Mouse (Mus musculus) thymus, adult 2 months (tissue): ENCODE data around the gene Gal3st3. TPM values are rescaled to one million over a fixed set of nuclear protein-coding genes. Genes with fewer than 3 reads are reported as not detected.

Experiments used
- DNase-seq: peaks from one replicate; pipeline ENCODE4 v3.0.0; 2021
- H3K27ac ChIP-seq: fragments of 200-500 bp; 2 replicates; pipeline ENCODE4 v1.5.1; 2012; ENCODE audit warnings: low read length, control low read depth; ENCODE audit not compliant: control insufficient read depth, insufficient read depth
- H3K27me3 ChIP-seq: fragments of 200-500 bp; 2 replicates; pipeline ENCODE4 v1.6.1; 2012; ENCODE audit warnings: mild to moderate bottlenecking, low read length, moderate library complexity, mixed read lengths; ENCODE audit not compliant: control insufficient read depth, insufficient read depth
- H3K36me3 ChIP-seq: fragments of 200-500 bp; 2 replicates; pipeline ENCODE4 v1.6.1; 2012; ENCODE audit warnings: mild to moderate bottlenecking, low read length, moderate library complexity; ENCODE audit not compliant: control insufficient read depth, insufficient read depth
- H3K4me1 ChIP-seq: fragments of 200-500 bp; replicated peaks from 2 replicates; pipeline ENCODE4 v1.6.1; 2012; ENCODE audit warnings: low read length; ENCODE audit not compliant: control insufficient read depth, insufficient read depth
- H3K4me3 ChIP-seq: fragments of 200-500 bp; 2 replicates; pipeline ENCODE4 v1.5.1; 2012; ENCODE audit warnings: mild to moderate bottlenecking, low read length, control low read depth, moderate library complexity; ENCODE audit not compliant: control insufficient read depth, insufficient read depth
- CTCF ChIP-seq: fragments of 200-500 bp; IDR thresholded peaks from 2 replicates; pipeline ENCODE4 v1.5.1; 2012; ENCODE audit warnings: mild to moderate bottlenecking, control low read depth, low read length, moderate library complexity, borderline replicate concordance; ENCODE audit not compliant: control insufficient read depth, poor library complexity, insufficient read depth; ENCODE audit errors: extremely low read depth
- POLR2A ChIP-seq: fragments of 200-500 bp; IDR thresholded peaks from 2 replicates; pipeline ENCODE4 v1.6.1; 2012; ENCODE audit warnings: mild to moderate bottlenecking, low read length, control low read depth, moderate library complexity; ENCODE audit not compliant: control insufficient read depth, poor library complexity, insufficient read depth; ENCODE audit errors: extremely low read depth
- WGBS: fragments of 180-500 bp; shearing (Covaris S2); methylation state at CpG from one replicate; pipeline ENCODE4 v1.1.7; 2018; 5-methylcytosine and 5-hydroxymethylcytosine counted together
- polyA plus RNA-seq: library from polyadenylated mRNA; depleted of rRNA; stranded (reverse); fragments of >200 nt; gene quantifications from 2 replicates; pipeline ENCODE4 v1.2.3, GENCODE M21; 2012

The Gal3st3 gene
- polyA plus RNA-seq, 1 experiment, result 6.3 TPM

DNA sequence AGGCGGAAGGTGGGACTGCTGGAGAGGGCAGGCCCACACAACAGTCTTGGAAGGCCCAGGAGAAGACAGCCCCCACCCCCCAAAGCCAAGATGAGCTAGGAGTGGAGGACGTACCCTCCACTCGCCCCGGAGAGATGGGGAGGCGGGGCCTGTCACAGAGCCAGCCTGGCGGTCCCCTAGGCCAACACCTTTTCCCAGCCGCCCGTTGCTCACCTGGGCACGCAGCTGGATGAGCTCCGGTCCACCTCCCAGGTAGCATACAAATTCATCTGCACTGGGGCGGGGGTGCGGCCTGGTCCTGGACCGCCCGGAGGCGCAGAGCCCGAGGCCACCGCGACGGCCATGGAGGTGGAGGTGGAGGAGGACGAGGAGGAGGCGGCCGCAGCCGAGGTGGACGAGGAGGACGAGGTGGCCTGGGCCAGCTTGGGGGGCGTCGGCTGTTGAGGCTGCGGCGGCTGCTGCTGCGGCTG is 25.8 kb upstream of the Gal3st3 start:
- peaks cover 17% of the 10 kb centered on the region for H3K36me3 ChIP-seq
- TF ChIP-seq CTCF (no peak), POLR2A (no peak)
- no peak overlapping the region for H3K27ac ChIP-seq
- peak; percentile 48 for DNase-seq
- peak overlapping the region; percentile 73 for H3K4me3 ChIP-seq
- no peaks in the 10 kb centered on the region for H3K27me3 ChIP-seq
- WGBS, result 1% methylated on average over 30 of the region's 30 CpGs
- H3K4me1 ChIP-seq, result peaks cover 18% of the 10 kb centered on the region

DNA sequence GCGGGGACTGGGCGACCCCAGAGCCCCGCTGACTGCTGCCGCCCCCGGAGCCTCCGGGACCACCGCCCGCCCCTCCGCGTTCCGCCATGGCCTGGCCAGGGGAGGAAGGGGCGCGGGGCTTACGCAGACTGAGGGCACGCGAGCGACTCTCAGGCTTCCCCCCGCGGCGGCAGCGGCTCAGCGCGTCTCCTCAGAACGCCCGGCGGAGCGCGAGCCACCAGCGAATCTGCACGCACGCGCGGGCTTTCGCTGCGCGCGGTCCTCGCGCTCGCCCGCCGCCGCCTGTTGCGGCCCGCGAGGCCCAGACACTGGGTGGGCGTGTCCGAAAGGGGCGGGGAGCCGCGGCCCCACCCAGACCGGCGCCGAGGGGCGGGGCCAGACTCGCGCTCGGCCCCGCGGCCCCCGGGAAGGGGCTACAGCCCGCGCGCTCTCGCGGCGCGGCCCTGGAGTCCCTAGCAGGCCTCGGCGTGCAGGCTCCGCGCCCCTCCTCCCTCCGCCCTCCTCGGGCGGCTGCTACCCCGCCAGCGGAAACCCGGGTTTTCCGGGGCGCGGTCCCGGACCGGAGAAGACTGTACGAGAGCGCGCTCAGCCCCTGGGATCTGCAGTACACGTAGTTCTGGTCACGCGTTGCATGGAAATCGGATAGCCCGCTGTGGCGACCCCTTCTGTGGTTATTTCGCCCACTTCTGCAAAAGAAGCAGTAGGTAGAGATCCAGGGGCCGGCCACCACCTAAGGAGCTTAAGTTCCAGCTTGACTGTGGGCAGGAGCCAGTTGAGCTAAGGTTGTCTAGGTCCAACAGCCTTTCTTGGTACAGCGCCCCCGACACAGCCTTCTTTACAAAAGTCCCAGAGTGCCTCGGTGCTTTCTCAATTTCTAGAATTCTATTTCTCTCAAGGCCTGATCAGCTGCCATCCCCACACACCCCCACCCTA is 25.1 kb upstream of the Gal3st3 start, which contains the start of gene Pacs1:
Pacs1 (minus strand) TSS at position 319 of the 933 bp plus-strand sequence.
- 1% methylated on average over 94 of the region's 97 CpGs for WGBS
- H3K27me3 ChIP-seq, result no peaks in the 10 kb centered on the region
- H3K36me3 ChIP-seq, result peaks cover 21% of the 10 kb centered on the region
- peaks cover 18% of the 10 kb centered on the region for H3K4me1 ChIP-seq
- peak; percentile 96 for DNase-seq
- H3K27ac ChIP-seq, result peak within 1 kb of the TSS; percentile 95
- H3K4me3 ChIP-seq, result peak within 1 kb of the TSS; percentile 73
- peak; percentile 59 for TF ChIP-seq POLR2A
- TF ChIP-seq CTCF, result peak; percentile 57; the same call in 1 of the 2 replicates

DNA sequence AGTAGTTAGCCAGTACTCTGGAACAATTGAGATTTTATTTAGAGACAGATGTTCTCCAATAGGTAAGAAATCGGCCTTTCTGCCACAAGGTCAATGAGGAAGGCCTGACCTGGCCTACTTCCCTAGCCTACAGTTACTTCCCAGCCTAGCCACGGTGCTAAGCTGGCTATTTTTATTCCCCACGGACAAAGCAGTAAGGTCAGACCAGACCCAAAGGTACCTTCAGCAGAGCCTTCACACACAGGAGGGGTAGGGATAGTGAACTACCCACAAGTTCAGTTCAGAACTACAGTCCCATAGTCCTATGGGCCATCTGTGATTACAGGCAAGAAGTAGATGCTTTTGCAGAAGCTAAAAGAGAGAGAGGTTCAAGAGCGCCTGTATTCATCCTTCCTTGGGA is 24.2 kb upstream of the Gal3st3 start:
- 57% methylated on average over 4 of the region's 4 CpGs for WGBS
- H3K4me3 ChIP-seq, result no peak overlapping the region
- H3K27ac ChIP-seq, result peak overlapping the region; percentile 95
- peaks cover 30% of the 10 kb centered on the region for H3K36me3 ChIP-seq
- H3K27me3 ChIP-seq, result no peaks in the 10 kb centered on the region
- TF ChIP-seq CTCF (no peak), POLR2A (no peak)
- DNase-seq, result no peak
- H3K4me1 ChIP-seq, result peaks cover 18% of the 10 kb centered on the region

DNA sequence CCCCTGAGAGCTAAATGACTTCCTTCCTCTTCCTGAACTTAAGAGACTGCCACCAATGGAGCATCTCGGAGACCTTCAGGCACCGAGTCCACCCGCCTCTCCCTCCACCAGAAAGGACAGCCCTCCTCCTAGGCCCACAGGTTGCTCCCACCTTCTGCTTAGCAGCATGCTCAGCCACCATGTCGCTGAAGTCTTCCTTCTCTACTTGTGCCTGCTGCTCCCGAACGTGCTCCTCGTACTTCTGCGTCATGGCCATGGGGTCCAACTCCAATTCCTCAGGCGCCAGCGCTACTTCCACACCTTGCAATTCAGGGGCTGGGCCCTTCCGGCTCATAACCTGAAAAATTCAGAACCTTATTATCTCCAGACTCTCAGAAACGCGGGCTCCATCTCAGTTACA is 23.5 kb upstream of the Gal3st3 start:
- 84% methylated on average over 13 of the region's 13 CpGs for WGBS
- peaks cover 37% of the 10 kb centered on the region for H3K36me3 ChIP-seq
- no peak for TF ChIP-seq POLR2A
- TF ChIP-seq CTCF, result no peak
- H3K27ac ChIP-seq, result peak overlapping the region; percentile 68
- peaks cover 18% of the 10 kb centered on the region for H3K4me1 ChIP-seq
- H3K27me3 ChIP-seq, result no peaks in the 10 kb centered on the region
- DNase-seq, result no peak
- no peak overlapping the region for H3K4me3 ChIP-seq

DNA sequence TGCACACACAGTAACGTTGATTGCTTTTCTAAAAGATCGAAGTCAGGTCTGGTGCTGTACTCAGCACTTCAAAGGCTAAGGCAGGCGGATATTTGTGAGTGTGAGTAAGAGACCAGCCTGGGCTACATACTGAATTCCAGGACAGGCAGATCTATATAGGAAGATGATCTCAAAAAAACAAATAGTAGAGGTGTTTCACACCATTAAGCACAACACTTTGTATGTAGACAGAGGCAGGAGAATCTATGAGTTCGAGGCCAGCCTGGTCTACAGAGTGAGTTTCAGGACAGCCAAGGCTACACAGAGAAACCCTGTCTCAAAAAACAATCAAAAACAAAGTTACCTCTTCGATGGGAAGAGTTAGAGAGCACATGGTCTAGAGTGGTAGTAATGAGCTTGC is 22.4 kb upstream of the Gal3st3 start:
- no peak for TF ChIP-seq POLR2A
- no peak for TF ChIP-seq CTCF
- peaks cover 18% of the 10 kb centered on the region for H3K4me1 ChIP-seq
- no peak overlapping the region for H3K27ac ChIP-seq
- H3K36me3 ChIP-seq, result peaks cover 43% of the 10 kb centered on the region
- DNase-seq, result no peak
- H3K4me3 ChIP-seq, result no peak overlapping the region
- no peaks in the 10 kb centered on the region for H3K27me3 ChIP-seq
- WGBS, result 94% methylated on average over 5 of the region's 5 CpGs

DNA sequence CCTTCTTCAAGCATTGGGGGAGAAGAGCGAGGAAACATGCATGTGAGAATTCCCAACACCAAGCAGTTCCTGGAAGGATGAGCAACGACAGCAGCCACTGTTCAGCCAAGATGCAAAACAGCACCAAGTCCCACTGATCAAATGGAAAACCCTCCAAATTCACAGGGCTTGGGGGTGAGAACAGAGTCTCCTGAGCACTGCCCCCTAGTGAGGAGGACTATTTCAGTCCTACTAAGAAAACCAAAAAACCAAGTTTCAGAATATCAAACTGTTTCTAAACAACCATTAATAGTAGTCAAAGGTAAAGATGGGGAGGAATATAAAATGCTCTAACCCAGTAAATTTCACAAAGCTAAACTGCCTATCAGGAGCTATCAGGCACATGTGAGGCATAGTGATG is 21.6 kb upstream of the Gal3st3 start:
- TF ChIP-seq POLR2A (no peak), CTCF (no peak)
- Histone ChIP-seq H3K4me3 (no peak overlapping the region), H3K36me3 (peaks cover 50% of the 10 kb centered on the region), H3K27me3 (no peaks in the 10 kb centered on the region), H3K27ac (no peak overlapping the region), H3K4me1 (peaks cover 16% of the 10 kb centered on the region)
- 94% methylated on average over 2 of the region's 2 CpGs for WGBS
- no peak for DNase-seq

DNA sequence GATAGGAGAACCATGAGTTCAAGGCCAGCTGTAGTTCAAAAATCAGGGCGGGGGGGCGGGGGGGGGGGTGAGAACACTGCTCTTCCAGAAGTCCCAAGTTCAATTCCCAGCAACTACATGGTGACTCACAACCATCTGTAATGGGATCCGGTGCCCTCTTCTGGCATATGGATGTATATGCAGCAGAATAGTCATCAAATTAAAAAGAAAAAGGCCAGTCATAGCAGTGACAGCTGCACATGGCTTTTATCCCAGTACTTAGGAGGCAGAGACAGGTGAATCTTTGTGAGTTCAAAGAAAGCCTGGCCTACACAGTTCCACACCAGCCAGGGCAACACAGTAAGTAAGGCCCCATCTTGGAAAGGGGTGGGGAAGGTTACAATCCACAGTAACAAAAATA is 21.0 kb upstream of the Gal3st3 start:
- 95% methylated on average over 3 of the region's 3 CpGs for WGBS
- no peak for DNase-seq
- no peak overlapping the region for H3K4me3 ChIP-seq
- peaks cover 53% of the 10 kb centered on the region for H3K36me3 ChIP-seq
- no peaks in the 10 kb centered on the region for H3K27me3 ChIP-seq
- TF ChIP-seq POLR2A, result no peak
- no peak for TF ChIP-seq CTCF
- H3K4me1 ChIP-seq, result peaks cover 14% of the 10 kb centered on the region
- no peak overlapping the region for H3K27ac ChIP-seq
